Mouse (Mus musculus) heart, adult 11 months (tissue): ENCODE data around the gene Slc22a18.
A peak's percentile ranks its signal among the peaks of the same experiment; 100 is the strongest.

Experiments
- DNase-seq: peaks from one replicate; pipeline ENCODE4 v3.0.0; 2022

Gene Slc22a18

GRCm38 (mm10) chr7:143473347-143474101, at the start of gene Slc22a18:
Gene Slc22a18, plus strand, starts transcription at chr7:143473736.
- DNase-seq: peak; percentile 96

GRCm38 (mm10) chr7:143428142-143428813, 45.3 kb upstream of the Slc22a18 start:
- no peak for DNase-seq

GRCm38 (mm10) chr7:143428814-143429499, 44.6 kb upstream of the Slc22a18 start:
- no peak for DNase-seq

- DNase-seq: peak; percentile 95
Observed at GRCm38 (mm10) chr7:143432631-143433030, 40.9 kb upstream of the Slc22a18 start.

DNA sequence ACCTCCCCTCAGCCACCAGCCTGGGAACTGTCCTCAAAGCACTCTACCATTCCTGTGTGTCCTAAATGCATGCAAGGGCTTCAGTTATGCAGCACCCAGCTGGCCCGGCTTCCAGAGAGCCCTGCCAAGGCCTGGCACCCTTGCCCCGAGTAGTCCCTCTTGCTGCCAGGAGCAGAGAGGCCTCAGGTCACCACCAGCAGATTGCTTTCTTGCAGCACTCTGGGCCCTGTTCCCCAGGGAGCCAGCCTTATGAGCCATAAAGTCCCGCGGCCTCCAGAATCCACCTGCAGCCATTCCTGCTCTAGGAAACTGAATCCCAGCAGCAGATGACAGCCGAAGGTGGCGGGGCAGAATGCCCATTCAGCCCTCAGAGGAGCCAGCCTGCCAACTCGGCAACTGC, 40.2 kb upstream of the Slc22a18 start:
- DNase-seq: peak; percentile 98

DNA sequence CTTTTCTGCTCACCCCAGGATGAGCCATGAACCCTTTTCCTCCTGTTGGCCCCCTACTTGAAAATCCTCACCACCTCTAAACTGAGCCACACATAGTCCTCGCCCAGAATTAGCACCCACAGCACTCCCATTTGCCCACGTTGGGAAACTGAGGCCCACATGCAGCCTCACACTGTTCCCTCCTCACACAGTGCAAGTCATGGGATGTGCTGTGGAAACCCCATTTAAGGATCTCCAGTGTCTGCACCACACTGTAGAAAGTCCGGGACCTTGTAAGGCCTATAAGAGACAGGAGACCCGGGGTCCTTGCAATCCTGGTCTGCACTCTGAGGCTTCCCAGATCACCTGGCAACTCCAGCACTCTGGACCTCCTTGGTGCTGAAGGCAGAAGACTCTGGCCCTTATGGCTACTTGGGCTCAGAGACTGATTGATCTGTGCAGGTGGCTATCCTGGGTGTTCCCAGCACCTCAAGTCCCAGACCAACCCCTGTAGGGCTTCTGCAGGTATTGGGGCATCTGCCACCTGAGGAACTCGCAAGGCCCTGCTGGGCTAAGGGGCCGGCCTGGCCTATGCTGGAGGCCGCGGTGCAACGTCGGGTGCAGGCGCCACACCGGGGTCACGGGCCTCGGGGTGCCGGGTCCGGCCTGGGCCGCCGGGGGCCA, 36.2 kb upstream of the Slc22a18 start:
- DNase-seq: no peak

- DNase-seq: no peak
Observed at GRCm38 (mm10) chr7:143437894-143438581, 35.5 kb upstream of the Slc22a18 start.

GRCm38 (mm10) chr7:143438965-143439364, 34.6 kb upstream of the Slc22a18 start:
- no peak for DNase-seq

DNA sequence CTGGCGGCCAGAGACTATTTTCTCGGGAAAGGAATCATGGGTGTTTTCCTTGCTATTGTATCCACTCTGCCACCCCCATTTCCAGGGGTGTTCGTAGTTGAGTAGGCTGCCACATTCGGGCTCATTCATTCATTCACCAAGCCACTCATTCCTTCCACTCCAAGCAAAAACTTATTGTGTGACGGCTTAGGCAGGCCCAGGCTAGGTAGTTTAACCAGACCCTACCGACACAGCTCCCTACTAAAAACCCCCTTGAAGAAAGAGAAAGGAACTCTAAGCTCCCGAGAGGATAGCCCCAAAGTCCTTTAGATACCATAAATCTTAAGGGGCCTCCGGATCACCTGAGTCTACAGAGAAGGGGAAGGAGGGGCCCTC, 29.0 kb upstream of the Slc22a18 start:
- DNase-seq: no peak

GRCm38 (mm10) chr7:143444955-143445648, 28.4 kb upstream of the Slc22a18 start:
- no peak for DNase-seq

GRCm38 (mm10) chr7:143445651-143446460, 27.7 kb upstream of the Slc22a18 start:
- no peak for DNase-seq

GRCm38 (mm10) chr7:143447130-143447529, 26.4 kb upstream of the Slc22a18 start:
- DNase-seq: no peak

DNA sequence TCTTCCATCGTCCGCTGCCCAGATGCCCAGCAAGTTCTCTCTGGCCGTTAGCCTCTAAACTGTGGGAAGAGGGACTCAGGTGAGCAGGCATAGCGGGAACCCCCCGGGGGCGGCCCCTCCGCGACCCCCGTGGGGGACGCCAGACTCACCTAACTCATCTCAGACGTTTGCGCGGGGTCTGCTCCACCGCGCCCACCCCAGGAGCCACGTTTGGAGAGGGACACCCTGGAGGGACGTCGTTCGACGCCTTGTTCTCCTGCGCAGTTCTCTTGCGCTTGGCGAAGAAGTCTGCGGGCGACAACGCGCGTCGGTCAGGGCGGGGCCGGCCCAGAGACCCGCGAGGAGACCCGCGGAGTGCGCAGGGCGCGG, 14.6 kb upstream of the Slc22a18 start:
- no peak for DNase-seq

DNA sequence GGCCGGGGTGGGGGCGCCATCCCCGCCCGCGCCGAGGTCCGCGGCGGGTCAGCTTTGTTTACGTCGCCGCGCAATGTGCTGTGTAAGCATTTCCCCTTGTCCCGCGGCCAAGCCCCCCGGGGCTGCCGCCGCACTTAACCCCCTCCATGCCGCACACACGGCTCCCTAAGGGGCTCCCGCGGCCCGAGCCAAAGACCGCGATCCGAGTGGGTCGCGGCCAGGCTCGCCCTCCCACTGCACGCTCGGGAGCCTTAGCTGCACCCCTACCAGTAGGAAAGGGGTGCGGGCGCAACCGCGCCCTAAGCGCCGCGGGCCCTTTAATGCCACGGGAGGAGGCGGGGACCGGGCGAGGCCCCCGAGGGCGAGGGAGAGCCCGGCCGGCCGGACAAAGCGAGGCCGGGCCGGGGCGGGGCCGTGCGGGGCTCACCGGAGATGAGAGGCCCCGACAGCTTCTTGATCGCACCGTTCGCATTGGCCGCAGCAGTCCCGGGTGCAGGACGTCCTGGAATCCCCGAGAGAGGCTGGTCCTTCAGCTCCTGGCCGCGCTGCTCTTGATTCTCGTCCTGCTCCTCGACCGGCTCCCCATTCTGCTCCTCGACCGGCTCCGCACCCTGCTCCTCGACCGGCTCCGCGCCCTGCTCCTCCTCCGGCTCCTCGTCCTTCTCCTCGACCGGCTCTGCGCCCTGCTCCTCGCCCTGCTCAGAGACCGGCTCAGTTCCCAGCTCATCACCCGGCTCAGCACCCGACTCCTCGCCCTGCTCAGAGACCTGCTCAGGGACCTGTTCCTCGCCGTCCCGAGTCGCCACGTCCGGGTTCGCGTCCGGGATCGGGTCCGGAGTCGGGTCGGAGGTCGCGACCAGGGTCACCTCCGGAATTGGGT, 14.0 kb upstream of the Slc22a18 start:
- DNase-seq: peak; percentile 98

GRCm38 (mm10) chr7:143460217-143460834, 13.2 kb upstream of the Slc22a18 start:
- peak; percentile 92 for DNase-seq

GRCm38 (mm10) chr7:143460874-143461273, 12.7 kb upstream of the Slc22a18 start, which contains the start of gene Cdkn1c:
Gene Cdkn1c, minus strand, starts transcription at chr7:143461050.
- peak; percentile 100 for DNase-seq

DNA sequence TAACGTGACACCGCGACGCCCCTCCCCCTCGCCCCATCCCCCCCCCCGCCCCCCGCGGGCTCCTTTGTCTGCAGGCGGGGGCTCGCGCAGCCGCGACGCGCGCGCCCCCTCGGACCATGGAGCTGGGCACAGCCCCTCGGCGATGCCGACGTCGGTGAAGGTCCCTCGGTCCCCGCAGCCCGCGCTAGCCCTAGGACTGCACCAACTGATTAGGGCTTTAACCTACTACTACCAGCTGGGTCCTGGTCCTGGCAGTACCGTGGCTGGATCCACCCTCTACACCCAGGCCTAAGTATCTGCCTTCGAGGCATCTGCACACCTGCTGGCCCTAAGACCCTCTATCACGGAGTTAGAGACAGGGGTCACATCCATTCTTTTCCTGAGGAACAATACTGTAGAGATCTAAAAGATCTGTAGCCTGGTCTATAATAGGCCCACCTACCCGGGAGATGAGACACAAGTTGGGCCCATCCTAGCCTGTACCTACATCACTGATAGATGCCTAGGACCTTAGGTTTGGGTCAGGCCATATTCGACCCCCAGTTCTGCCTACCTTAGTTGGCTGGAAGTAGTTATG, 12.2 kb upstream of the Slc22a18 start:
- DNase-seq: no peak

- DNase-seq: peak; percentile 88
Observed at GRCm38 (mm10) chr7:143461920-143462319, 11.6 kb upstream of the Slc22a18 start.

GRCm38 (mm10) chr7:143462516-143462915, 11.0 kb upstream of the Slc22a18 start:
- peak; percentile 86 for DNase-seq
